Mouse (Mus musculus) megakaryocyte-erythroid progenitor cell, adult 5-6 weeks (primary cell): ENCODE measurements around the gene Sel1l3. TPM values are rescaled to one million over a fixed set of nuclear protein-coding genes. Genes with fewer than 3 reads are reported as not detected.

ENCODE experiments used
- ATAC-seq: replicated peaks from 2 replicates; pipeline ENCODE4 v1.8.0; 2016; ENCODE audit warnings: mild to moderate bottlenecking, inconsistent platforms; ENCODE audit not compliant: severe bottlenecking, poor library complexity, low FRiP score, low TSS enrichment
- total RNA-seq, 2 experiments: library from RNA; stranded (forward) in 1 of 2; stranded (reverse) in 1 of 2; fragments of 200-1000, 215-1000 nt in 1 of 2; fragments of >200 nt in 1 of 2; fragmentation: Nextera tagmentation in 1 of 2; gene quantifications; 2 replicates each; pipeline ENCODE4 v1.2.3; 2014 to 2017

Sel1l3 gene
- total RNA-seq, 2 experiments from 2014 or later: not detected

GRCm38 (mm10) chr5:53110225-53110624 is 103.5 kb downstream of the Sel1l3 start:
- no peak for ATAC-seq

- ATAC-seq: no peak
Measured at GRCm38 (mm10) chr5:53108668-53109067, 105.1 kb downstream of the Sel1l3 start.

GRCm38 (mm10) chr5:53108026-53108425 is 105.7 kb downstream of the Sel1l3 start:
- ATAC-seq: no peak

DNA sequence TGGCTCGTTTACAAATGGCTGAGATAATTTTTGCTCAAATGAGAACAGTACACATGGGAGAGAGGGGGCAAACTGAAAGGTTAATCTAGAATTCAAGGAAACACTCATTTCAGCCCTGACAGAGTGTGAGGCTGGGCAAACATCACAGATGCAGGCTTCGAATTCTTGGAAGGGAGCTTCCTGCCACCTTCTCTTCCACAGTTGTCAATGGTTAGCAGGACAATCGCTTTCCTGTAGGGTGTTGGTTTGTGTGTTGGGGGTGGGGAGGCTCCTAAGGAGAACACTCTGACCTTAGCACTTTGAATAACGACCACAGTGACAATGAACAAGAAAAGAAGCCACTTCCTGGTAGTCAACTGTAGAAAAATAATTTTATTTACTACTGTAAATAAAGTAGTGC is 107.0 kb downstream of the Sel1l3 start:
- ATAC-seq: no peak

GRCm38 (mm10) chr5:53106125-53106524 is 107.6 kb downstream of the Sel1l3 start:
- ATAC-seq: no peak

DNA sequence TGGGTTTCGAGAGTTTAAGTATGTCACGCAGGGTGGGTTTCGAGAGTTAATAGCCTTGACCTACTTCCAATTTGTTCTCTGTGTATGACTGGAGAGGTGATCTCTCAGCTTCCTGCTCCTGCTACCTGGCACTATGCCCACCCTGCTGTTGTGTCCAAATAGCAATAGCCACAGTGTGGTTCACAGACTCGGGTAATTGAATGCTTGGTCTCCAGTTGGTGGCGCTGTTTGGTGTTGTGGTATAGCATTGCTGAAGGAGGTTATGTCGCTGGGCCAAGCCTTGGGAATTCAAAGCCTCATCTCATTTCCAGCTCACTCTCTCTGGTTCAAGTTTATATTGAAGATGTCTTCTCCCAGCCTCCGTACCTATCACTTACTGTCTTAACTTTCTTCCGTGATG is 108.0 kb downstream of the Sel1l3 start:
- ATAC-seq: no peak

DNA sequence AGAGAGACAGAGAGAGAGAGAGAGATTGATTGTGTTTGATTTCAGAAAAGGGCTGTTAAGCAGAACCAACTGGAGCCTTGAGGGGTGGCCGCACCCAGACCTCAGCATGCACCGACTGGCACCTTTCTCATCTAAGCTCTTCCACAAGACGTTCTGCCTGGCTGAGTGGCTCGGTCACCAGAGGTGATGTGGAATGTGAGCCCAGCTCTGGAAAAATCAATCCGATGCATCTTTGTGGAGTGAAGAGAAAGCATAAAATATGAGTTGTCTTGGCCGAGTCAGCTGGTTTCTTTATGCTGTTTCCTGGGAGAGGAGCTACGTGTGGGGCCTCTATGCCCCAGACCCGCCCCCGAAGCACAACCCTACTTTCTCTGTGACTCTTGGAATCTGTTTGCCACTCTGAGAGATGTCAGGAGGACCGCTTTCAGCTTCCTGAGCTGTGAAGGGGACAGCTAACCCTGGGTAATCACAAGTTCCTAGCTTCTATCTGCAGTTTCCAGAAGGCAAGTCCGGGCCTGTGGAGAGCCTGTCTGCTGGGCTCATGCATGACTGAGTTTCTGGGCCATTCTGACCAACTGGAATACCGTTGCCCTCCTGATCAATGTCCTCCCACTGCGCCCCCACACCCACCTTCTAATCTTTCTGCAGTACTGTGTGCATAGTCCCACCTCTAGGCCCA is 109.4 kb downstream of the Sel1l3 start:
- no peak for ATAC-seq

GRCm38 (mm10) chr5:53101848-53102473 is 111.8 kb downstream of the Sel1l3 start:
- no peak for ATAC-seq

GRCm38 (mm10) chr5:53091331-53091730 is 122.4 kb downstream of the Sel1l3 start:
- ATAC-seq: no peak

DNA sequence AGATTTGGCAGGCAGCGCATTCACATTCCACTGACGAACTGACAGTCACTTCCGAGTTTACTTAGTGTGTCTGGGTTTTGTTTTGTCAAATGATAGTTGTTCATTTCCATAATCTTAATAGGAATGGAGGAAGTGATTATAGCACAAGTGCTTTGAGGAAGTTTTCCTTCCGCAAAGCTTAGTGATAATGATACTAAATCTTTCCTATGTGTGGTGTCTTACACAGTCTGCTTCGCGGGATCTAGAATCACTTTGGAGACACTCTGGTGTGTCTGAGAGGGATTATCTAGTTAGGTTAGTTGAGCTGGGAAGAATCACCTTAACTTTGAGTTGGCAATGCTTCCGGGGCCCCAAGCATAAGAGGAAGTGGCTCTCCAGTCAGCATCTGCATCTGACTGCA is 126.3 kb downstream of the Sel1l3 start:
- no peak for ATAC-seq

GRCm38 (mm10) chr5:53078453-53078852 is 135.3 kb downstream of the Sel1l3 start:
- ATAC-seq: no peak

DNA sequence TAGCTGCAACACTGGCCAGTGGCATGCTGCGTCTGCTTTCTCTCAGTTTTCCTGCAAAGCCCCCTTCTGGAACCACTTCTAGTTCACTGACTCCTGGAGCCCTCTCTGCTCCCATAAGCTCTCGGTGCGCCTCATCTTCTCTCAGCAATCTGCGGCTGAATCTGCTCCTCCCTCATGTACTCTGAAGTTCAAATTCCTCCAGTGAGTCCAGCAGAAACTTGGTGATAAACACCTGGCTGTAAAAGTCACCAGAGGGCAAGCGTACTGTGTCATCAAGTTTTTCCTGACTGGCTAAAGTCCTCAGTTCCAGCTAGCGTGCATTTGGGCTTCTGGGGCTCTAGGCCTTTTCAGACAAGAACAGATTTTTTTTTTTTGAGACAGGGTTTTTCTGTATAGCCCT is 139.2 kb downstream of the Sel1l3 start:
- ATAC-seq: no peak

GRCm38 (mm10) chr5:53061532-53062130 is 152.1 kb downstream of the Sel1l3 start:
- ATAC-seq: no peak

Other genes with a start within 250 kb of the Sel1l3 start
- gene Slc34a2, start 175.8 kb downstream of the Sel1l3 start, total RNA-seq (2014; fragmentation: Nextera tagmentation): not detected in 2 replicates
- gene Slc34a2, start 175.8 kb downstream of the Sel1l3 start, total RNA-seq (2017): not detected in 2 replicates
- gene Smim20, start 53.2 kb upstream of the Sel1l3 start, total RNA-seq (2014; fragmentation: Nextera tagmentation): 56.5 and 92.9 TPM in 2 replicates
- gene Smim20, start 53.2 kb upstream of the Sel1l3 start, total RNA-seq (2017): 30.0 and 44.5 TPM in 2 replicates